Mouse (Mus musculus): Measurements from ENCODE around the gene Nyap2. TPM values are rescaled to one million over a fixed set of nuclear protein-coding genes. Genes with fewer than 3 reads are reported as not detected.

Gene Nyap2
- total RNA-seq (2021) = 10 to 100 TPM; 38.6 to 39.4 TPM

DNA sequence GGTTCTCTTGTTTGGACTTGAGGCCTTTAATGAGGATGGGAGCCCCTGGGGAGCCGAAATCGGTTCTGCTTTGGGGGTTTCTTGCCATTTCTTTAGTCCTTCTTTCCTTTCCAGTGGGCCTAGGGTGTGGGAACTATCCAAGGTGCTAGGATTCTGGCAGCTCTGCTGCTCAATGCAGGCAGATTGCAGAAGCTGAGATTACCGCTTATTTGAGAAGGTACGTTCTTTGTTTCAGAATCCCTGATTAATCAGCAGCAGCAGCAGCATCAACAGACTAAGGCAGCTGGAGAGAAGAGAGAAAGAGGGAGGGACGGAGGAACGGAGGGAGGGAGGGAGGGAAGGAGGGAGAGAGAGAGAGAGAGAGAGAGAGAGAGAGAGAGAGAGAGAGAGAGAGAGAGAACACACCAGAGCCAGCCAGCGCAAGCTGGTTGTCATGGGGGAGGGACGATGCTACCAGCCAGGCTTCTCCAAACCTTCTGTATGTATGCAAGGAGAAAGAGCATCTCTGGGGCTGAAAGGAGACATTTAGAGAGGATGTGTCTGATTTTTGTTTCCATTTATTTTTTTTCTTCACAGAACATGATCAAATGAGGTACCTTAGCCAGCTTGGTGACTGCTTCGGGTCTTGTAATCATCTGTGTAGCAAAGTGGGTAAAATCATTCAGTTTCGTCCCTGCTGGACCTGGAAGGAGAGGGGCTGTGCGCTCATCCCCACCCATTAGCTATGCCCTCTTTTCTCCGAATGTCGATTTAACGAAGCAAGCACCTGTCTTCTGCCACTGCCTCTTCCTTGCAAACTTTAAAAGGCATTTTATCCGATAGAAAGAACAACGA lies at the start of gene Nyap2:
Gene Nyap2, plus strand, starts transcription at position 120 of the 834 bp plus-strand sequence.
- intact Hi-C loops (cut with DNase I) = loop anchor here (10.0 kb wide), 1 partner anchor 242 kb away; no protein-coding TSS in a partner anchor

DNA sequence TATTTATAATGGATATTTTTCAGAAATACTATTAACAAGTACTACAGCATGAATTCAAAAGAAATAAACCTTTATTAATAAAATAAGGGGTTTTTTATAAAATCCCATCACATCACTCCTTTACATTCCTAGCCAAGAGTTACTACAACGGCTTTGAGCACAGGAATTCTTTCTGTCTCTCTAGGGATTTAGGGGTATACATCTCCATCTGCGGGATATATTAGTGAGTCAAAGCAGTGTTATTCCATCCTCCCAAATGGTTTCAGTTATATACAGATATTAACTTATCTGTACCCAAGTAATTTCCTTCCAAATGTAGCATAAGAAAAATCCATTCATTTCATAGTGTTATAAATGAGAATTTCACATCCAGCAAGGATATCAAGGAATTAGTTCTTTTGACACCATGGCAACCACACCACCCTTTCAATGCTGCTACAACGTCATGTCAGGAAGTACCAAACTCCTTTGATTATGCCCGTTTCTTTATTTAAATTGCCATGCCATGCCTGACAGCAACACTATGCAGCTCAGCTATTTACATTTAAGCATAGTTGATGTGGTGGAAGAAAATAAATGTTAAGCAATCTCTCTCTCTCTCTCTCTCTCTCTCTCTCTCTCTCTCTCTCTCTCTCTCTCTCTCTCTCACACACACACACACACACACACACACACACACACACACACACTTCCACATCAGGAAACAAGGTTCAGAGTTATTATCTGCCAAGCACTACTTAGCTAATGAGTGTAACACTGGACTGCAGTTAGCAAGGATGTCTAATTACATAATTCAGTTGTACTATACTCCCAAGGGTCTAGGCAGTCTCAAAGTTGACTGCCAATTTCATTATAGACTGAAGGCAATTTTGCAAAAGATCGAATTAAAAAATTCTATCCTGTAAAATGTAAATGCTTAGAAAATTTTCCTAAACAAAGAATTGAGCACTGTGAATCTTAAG lies 33.6 kb upstream of the Nyap2 start:
- intact Hi-C loops (cut with DNase I) = no loop called here
- no peak for DNase-seq

More for the DNA sequence above, at the start of gene Nyap2:
- peak; percentile 73 for DNase-seq

DNA sequence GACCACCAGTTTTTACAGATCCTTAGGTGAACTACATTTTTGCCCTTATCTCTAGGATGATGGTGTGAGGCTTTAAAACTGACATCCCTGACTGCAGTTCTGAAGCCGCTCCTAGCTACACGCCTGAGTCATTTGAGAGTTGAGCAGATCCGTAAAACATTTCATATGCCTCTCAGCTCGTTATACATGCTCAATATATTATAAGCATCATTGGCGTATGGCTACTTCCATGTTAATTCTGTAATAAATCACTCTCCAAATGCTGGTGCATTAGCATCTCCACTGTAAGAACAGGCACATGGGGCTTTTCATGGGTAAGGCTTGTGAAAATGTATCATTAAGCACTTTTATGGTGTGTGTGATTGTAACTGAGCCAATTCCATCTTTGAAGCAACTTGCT lies 18.4 kb upstream of the Nyap2 start:
- intact Hi-C loops (cut with DNase I) = no loop called here
- DNase-seq = no peak

DNA sequence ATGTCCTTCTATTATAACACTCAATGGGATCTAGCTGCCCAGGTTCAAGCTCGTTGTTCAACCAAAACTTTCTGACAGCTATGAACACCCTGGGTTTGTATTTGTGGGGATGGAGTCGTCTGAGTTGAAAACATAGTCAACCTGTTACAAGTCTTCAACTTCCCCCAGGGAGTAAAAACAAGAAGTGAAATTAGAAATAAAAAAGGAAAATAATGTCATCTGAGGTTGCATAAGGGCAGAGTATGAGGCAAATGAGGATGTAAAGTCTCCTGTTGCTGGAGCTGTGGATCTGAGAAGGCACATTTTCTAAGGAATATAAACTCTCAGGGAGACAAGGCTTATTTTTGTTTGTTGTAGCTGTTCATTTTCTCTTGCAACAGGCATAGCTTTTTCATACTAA lies 17.9 kb upstream of the Nyap2 start:
- intact Hi-C loops (cut with DNase I) = no loop called here
- DNase-seq = no peak

DNA sequence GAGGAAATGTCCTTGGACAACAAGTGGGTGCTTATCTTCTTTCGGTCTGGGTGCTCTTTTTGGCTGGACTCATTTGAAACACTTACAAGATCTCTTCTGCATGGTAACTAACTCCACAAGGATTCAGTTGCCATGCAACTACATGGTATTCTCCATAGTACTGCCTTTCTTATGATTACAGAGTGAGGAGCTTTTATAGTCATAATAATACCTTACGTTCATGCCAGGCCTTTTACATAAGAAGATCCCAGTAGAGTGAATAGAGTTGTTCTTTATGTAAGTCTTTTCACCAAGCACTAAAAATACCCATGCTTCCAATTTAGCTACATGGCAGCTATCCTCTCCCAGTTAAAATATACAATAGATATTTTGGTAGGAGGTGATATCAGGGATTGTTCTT lies 13.9 kb upstream of the Nyap2 start:
- DNase-seq = no peak
- intact Hi-C loops (cut with DNase I) = no loop called here

DNA sequence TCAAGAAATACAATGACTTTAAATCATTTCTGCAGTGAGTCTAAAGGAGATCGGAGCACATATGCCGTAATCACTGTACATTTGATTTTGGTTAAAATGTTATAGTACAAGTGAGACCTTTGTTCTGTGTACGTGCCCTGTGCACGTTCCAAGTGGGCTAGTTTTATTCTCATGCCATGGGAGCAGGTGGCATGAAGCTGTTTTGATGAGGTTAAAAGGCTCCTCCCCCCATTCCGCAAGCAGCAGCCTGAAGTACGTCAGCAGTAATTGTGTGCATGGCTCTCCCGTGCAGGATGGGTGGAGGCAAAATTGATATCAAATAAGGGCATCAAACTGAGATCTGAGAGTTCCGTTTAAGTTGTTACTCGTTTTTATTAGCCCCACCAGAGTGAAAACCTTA lies 491 bp upstream of the Nyap2 start:
- intact Hi-C loops (cut with DNase I) = loop anchor here (10.0 kb wide), 1 partner anchor 241 kb away; no protein-coding TSS in a partner anchor
- DNase-seq = peak; percentile 53

DNA sequence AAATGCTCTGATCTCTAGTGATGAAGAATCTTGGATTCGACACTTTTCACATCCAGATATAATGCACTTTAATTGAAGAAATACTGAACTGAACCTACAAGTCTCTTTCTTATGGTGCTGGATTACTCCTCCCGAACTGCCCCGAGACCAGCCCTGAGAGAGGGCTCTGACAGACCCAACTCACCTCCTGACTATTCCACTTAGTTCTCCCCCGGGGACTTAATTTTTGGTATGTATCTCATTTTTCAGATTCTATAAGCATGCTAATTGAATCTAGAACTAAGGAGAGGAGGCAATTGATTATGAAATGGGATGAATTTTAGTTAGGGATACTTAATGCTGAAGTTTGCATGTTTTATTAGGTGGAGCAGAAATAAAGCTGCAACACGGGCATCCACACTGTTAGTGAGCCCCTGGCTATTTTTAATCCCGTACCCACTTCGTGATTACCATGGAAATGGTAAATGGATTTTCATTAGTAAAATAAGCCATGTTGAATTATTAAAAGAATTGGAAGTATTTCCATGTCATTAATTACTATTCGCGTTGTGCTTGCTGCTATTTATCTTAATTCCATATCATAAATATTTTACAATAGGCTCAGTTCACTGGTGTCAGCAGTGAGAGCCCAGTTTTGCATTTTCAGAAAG lies 1.0 kb downstream of the Nyap2 start:
- intact Hi-C loops (cut with DNase I) = loop anchor here (10.0 kb wide), 1 partner anchor 243 kb away; no protein-coding TSS in a partner anchor
- no peak for DNase-seq

DNA sequence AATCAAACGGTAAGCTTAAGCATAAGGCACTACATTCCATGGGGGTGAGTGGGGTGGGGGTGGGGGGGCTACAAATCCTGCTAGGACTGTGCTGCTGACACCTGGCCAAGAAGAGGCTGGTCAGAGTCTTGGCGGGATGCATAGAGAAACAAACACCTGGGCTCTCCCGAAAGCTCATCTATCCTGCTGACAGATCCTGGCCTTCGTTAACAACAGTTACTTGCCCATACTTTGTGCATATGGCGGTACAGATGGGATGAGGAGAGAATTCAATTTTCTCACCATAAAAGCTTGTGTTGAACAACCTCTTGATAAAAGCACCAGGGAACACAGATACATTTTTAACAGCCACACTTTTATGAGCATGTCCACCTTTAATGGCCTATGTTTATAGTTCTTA lies 10.7 kb downstream of the Nyap2 start:
- DNase-seq = peak; percentile 2
- intact Hi-C loops (cut with DNase I) = no loop called here

DNA sequence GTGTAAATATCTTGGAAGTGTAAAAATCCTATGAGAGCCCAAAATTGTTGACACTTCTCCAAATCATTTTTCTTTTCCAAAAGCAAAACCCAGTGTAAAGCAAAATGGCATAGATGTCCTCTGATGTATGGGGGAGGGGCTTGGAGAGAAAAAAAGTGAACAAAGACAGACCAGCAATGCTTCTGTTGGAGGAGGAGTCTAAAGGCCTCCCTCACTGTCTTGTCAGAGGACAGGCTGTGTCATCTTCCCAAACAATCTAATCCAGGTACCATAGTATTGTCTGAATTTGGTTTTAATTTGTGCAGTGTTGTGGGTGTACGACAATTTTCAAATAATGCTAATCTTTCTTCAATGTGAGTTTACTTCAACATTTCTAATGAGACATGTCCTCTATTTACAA lies 13.7 kb downstream of the Nyap2 start:
- no peak for DNase-seq
- intact Hi-C loops (cut with DNase I) = no loop called here

DNA sequence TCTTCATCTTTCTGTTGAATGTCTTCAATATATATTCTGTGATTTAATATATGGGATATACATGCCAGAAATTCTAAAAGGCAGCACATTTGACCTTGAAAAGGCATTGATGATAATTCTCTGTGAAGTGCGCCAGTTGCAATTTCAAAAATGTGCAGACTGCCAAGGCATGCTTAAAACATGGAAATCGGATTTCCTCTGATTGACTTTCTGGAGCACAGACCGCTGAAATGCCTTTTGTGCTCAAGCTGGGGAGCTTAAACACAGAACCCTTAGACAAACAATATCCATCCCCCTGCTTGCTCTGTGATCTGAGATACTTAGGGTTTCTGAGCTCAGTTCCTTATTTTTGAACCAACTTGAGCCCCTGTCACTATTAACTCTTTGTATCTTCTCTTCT lies 14.2 kb downstream of the Nyap2 start:
- peak; percentile 2 for DNase-seq
- intact Hi-C loops (cut with DNase I) = no loop called here

DNA sequence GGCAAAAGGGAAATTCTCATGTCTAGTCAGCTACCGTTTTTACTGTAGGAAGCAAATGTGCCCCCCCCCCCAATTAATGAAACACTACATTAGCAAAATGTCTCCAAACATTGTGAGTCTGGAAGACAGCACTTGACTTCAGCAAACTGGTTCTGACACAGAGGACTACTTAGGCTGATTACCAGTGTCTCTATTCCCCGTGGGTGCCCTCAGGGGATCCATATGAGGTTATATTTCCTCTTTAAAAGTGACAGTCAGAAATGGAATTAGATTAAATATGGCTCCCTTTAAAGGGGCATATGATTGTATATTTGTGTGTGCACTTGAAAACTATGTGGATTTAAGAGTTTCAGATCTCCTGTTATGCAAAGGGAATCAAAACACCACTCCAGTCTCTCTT lies 15.3 kb downstream of the Nyap2 start:
- DNase-seq = no peak
- intact Hi-C loops (cut with DNase I) = no loop called here

DNA sequence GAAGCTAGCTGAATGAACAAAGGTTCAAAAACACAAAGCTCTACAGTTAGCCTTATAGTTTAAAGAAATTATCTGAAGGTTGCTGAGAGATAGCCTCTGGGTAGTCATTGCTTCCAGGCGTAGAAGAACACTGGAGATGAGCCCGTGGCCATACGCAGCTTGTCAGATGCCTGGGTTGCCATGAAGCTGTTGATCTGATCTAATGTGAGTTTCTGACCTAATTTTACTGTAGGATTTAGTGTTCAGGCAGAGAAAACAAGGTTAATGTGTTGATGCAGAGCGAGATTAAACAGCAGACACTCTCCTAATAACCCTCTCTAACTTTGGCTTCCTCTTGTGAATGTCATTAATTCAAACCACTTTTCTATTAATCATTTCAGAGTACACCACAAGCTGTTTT lies 16.1 kb downstream of the Nyap2 start:
- intact Hi-C loops (cut with DNase I) = no loop called here
- DNase-seq = no peak

DNA sequence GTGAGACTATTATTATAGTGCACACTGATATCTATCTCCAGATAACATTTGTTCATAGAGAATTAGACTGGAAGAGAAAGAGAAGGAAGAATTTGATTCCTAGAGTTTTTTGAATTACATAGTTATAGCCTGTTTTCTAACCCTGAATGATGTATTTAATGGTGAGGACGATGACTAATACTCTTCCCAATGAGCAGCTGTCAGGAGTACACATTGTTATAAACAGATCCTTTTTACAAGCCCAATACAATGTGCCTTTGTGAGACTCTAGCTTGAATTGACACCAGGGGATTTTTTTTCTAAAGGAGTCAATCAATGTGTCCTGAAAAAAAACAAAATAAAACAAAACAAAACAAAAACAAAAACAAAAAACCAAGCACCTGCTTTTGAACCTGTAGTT lies 22.2 kb downstream of the Nyap2 start:
- no peak for DNase-seq
- intact Hi-C loops (cut with DNase I) = no loop called here

DNA sequence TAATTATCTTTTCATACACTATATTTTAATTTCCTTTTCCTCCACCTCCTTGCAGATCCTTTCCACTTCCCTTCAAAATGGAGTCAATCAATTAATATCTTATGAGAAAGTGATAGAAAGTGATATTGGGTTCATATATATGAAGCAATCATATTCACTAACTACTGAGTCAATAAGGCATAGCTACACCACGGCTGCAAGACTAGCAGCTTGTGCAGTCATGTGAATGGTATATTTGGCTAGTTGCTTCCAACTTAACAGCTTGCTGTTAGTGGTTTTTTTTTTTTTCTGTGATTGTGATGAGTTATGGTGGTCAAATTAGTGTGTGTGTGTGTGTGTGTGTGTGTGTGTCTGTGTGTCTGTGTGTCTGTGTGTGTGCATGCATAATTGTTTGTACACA lies 25.0 kb downstream of the Nyap2 start:
- no peak for DNase-seq
- intact Hi-C loops (cut with DNase I) = no loop called here

DNA sequence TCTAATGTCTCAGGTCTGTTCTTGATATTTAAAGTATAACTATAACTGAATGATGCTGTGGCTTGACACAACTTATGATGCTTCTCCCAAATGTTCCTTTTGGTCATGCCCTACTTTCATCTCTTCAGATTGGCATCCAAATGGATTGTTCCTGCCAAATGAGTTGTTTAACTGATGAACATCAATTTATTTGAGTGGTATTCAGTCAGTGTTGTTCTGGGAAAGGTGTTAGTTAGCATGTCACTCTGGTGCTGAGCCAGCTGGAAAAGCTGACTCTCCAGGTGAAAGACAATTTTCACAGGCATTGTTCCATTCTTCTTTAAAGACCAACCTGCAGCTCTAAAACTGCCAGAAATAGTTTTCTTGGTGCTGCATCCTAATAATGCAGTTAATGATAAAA lies 43.0 kb downstream of the Nyap2 start:
- no peak for DNase-seq
- intact Hi-C loops (cut with DNase I) = no loop called here

DNA sequence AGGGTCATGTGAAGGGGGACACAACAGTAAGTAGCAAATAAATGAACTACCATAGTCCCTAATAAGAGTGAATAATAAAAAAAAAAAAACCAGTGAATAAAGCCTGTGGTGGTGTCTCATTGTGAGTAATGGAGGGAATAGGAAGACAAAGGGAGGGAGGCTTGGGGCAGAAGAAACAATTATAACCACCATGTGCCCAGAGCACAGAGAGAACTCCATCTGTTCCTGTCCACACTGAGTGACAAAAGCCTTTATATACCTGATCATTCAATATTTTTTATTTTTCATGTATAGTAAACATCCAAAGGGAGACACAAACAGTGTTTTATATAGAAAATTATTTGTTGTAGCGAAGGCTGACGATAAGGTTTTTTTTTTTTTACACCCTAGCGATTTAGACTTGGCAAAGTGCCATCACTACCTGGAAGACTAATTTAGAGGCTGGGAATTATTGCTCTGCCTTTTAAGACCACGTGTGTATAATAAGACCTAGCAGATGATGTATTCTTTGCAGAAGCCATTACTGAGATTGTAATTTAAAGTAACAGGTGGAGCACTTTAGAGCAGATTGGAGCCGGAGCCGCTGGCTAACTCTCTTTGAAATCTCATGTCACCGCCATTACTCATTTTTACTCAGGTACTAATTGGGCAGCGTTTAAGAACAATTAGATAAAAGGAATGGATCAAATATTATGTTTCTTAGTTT lies 55.4 kb downstream of the Nyap2 start:
- no peak for DNase-seq
- intact Hi-C loops (cut with DNase I) = no loop called here

DNA sequence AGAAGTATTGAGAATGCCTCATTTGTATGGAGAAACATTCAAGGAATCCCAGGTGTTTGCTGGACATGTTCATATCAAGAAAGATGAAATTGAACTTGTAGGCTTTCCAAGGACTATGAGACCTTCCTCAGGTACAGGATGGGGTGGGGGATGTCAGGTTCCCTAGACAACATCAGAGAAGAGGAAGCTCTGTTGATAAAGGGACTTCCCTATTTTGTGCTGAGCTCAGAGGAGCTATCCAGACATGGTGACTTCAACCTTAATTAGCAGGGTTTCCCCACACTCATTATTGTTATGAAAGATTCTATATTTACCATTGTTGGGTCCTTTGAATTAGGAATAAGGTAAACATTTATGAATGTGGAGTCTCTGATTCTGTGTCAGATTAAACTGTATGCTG lies 67.1 kb downstream of the Nyap2 start:
- no peak for DNase-seq
- intact Hi-C loops (cut with DNase I) = no loop called here

DNA sequence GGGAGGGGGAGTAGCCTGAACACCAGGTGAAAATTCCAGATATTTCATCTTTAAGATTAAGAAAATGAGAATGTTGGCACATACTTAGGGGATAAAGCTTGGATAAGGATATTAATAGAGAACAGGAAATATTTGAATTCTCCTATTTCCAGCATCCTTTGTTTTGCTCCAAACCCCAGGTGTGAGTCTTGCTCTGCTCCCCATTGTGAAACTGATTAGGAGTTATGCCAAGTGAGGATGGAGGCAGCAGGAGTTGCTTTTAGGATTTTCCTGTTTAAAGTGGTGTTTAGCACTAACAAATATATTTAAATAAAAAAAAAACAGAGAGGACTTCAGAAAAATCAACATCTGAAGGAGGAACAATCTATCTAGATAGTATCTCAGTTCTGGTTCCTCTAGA lies 68.8 kb downstream of the Nyap2 start:
- intact Hi-C loops (cut with DNase I) = no loop called here

DNA sequence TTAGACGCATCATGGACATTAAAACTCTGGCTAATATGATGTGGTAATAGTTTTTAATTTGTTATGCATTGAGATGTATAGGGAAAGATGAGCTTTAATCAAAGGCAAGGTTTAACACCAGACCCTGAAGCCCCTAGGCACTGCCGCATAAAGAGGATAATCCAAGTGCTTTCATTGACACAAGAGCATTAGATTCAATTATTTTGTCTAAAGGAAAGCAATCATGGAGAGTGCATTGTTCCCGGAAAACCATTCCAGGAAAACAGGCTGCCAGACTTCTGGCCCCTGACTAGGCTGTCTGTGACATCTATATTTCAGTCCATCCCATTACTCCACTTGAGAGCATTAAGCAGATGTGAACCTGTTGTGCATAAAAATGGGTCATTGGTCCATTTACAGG lies 92.5 kb downstream of the Nyap2 start:
- intact Hi-C loops (cut with DNase I) = no loop called here
- DNase-seq = no peak

More for the DNA sequence above, 68.8 kb downstream of the Nyap2 start:
- no peak for DNase-seq

DNA sequence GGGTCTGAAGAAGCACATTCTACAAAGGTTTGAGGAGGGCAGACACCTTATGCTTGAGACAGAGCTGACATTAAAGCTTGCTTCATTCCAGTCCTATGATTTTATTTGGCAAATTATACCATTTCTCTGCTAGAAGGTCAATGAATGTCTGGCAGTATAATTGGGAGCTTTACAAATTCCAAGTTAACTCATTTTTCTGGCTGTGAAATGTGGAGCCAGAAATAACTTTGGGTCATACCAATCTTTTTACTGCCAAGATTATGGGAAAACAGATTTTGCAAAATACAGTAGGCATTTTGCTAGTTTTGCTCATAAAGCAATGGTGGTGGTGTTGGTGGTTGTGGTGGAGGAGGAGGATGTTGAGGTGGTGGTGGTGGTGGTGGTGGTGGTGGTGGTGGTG lies 96.0 kb downstream of the Nyap2 start:
- no peak for DNase-seq

More for the DNA sequence above, 96.0 kb downstream of the Nyap2 start:
- intact Hi-C loops (cut with DNase I) = no loop called here

Measured in left cerebral cortex, postnatal 4 days (tissue).